Mouse (Mus musculus): ENCODE results near the gene Esyt1. TPM values are rescaled to one million over a fixed set of nuclear protein-coding genes. Genes with fewer than 3 reads are reported as not detected.

The Esyt1 gene
- 2.3 and 2.6 TPM in 2 replicates for polyA plus RNA-seq (2021; fragmentation: Nextera tagmentation)
- long read RNA-seq, experiment 1, partial matches to known transcripts, result 3 of 7 reads
- long read RNA-seq, experiment 1, other reads (novel, unspliced or antisense), result 0 of 7 reads
- long read RNA-seq, experiment 2, transcript Esyt1-201 (31 exons, 3,981 nt), result major isoform, 37 of 44 reads
- long read RNA-seq, experiment 2, partial matches to known transcripts, result 7 of 44 reads
- long read RNA-seq, experiment 2, other reads (novel, unspliced or antisense), result 0 of 44 reads

DNA sequence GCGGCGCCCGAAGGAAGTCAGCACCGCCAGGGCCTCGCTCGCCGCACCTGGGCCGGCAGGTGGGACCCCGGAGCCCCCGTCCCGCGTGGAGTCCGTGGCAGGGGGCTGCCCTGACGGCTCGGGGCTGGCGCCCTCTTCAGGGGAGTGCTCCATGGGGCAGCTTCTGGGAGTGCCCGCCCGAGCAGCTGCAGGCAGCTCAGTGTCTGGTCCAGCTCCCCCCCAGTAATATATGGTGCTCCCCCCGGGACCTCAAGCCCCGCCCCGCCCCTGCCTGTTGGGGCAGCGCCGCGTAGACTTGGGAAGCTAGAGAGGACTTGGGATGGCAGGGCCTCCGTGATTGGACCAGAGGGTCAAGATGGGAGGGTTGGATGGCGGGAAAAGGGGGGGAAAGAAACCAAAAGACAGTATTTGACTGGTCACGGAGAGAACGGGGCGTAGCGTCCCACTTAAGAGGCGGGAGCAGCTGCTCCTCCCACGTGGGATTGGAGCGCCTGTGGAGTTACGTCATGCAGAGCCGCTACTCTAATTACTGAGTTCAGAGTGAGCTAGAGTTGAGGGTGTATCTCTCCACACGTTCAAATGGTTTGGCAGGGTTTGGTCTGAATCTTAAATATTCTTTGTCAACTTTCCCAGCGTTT, at the start of gene Esyt1:
Gene Esyt1, minus strand, starts transcription at position 201 of the 638 bp plus-strand sequence.

DNA sequence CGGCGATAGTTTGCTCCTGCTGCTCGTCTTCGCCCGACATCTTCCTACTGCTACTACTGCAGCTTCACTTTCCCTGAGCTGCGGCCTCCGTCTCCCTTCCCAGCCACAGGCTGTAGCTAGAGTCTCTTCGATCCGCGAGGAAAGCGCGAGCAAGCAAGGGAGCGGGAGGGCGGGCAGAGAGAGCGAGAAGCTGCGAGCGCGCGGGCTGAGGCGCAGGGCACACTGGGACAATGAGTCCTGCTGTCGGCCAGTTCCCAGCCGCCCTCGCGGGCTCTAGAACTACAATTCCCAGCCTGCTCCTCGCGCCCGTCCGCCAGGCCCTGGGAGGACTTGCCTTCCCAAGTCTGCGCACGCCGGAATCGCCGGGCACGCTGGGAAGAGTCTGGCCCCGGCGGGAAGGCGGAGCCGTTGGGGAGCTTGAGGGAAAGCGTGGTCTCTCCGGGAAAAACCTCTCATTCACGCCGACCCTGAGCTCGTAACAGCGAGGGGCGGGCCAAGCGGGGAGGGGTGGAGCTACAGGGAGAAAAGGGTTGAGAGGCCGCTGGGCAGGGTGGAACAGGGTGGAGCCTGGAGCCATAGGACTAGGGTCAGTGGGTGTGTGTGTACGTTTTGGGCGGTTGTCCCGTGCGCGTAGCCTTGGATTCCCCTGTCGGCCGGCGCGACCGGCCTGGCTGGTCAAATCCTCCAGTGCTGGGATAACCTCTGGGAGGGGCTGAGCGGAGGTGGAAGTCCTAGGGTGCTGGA, 40.3 kb upstream of the Esyt1 start, which contains the start of gene Pa2g4:
Gene Pa2g4, minus strand, starts transcription at position 200 of the 744 bp plus-strand sequence.

DNA sequence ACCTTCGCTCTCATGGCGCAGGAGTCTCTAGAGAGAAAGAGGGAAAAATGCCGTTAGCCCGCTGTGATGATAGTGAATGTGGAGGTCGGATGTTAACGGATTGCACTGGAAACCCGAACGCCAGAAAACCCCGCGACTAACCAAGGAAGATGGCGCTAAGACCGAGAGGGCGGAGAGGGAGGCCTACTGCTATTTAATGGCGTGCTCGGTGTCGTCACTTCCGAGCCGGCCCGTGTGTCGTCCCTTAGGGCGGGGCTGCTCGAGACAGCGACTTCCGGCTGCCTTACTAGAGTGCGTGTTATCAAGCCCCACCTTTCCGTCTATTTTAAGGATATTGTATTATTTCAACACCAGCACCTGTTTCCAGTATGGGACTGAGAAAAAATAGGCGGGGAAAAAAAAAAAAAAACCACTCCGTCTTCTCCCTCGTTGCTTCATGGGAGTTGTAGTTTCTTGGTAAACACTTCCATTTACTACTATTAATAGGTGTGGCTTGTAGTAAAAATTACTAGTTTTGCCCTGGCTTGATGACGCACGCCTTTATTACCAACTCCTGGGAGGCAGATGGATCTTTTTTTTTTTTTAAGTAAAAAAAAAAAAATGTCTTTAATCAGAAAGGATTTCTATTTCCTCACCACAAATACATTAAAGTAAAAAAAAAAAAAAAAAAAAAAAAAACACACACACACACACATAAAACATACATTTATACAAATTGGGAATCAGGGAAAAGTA, 23.4 kb upstream of the Esyt1 start, which contains the start of gene Rpl41:
Gene Rpl41, minus strand, starts transcription at position 359 of the 735 bp plus-strand sequence.

DNA sequence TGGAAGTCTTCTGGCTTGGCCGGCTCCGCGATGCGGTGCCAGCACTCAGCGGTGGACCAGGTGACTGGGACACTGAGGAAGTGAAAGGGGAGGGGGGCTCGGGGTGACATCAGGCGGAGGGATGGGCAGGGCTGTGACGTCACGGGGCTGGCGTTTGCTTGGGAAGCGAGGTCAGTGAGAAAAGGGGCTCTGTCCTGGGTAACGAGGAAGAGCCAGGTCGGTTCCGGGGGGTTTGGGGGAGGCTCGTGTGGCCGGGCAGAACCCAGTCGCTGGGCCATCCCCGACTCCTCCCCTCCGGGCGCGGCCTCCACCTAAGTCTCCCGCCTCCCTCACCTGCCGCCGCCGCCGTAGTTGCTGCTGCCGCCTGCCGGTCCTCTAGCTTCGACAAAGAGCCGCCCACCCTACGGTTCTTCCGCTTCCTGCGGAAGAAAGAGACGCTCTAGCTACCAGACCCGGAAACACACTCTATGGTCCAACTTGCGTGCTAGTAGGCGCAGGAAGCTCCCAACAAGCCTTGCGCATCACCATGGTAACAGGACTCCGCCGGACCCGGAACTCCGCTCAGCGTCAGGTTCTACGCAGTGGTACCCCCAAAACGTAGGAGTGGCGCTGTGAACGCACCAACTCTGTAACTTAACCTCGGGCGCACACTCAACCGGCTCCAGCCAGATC, 21.8 kb upstream of the Esyt1 start, which contains the start of gene Zc3h10:
Gene Zc3h10, minus strand, starts transcription at position 414 of the 672 bp plus-strand sequence.

DNA sequence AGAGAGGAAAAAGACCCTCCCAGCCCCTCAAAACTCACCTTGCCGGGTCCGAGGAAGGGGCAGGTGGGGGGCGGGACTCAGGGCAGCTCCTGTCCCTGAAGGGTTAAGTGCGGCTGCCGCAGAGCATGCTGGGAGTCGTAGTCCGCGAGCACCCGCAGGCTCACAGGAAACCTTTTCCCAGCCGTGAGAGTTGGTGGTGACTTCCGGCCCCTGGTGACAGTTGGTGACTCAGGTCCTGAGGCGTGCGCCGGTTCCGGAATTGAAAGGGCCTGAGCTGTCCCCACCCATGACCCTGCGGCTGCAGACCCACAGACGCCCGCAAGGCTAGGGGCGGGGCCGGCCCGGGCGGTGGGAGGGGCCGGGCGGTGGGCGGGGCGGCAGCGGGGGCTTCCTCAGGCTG, 27.1 kb downstream of the Esyt1 start, which contains the start of gene Myl6b:
Gene Myl6b, minus strand, starts transcription at position 96 of the 400 bp plus-strand sequence.

DNA sequence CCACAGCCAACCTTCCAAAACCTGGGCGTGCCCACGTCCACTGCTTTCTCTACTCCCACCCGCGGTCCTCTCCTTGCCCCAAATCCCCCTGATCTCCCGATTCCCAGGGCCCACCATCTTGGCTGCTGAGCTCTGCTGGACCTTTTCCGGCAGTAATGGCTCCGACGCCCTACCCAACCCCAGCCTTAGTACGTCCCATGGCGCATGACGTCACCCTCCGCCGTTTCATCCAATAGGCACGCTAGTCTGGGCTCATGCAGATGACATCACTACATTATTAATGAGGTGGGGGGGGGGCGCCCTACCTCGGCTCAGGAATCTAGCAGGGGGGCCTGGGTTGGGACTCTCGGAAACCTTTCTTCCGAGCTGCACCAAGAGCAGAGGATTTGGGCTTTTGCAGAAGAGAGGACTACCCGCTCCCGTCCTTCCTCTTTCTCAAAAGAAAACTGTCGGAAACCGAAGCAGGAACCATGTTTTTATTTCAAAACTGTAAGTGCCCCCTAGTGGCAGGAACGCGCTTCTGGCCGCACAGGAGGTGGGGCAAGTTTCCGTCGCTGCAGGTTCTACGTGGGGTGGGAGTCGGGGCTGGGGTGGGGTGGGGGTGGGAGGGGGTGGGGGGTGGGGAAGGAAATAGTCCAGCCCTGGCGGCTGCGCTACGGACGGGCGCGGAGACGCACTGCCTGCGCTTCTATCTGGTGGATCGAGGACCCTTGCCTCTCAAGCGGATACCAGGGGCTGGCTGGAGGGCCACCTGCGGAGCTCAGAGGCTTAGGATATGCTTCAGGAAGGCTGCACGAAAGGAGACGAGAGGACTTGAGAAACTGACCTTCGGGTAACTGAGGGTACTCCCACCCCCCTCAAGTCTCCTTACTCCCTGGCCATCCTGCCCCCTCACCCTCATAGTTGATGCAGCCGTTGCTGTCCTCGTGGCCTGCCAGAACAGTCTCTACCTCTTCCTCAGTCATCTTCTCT, 31.7 kb downstream of the Esyt1 start, which contains the start of gene Myl6:
Gene Myl6, minus strand, starts transcription at position 451 of the 972 bp plus-strand sequence.

Small RNAs within 50 kb of the gene (microRNA-seq; reads per million reads assigned to microRNA genes)
- gene Gm47275, result not detected
- gene Mir6916, result 0.64 reads per million

Other genes starting within 250 kb of the Esyt1 start
- gene Il23a, start 227.1 kb downstream of the Esyt1 start, polyA plus RNA-seq (2021; fragmentation: Nextera tagmentation), result not detected in 2 replicates
- 2.6 and 2.7 TPM in 2 replicates for gene Pan2, start 222.5 kb downstream of the Esyt1 start, polyA plus RNA-seq (2021; fragmentation: Nextera tagmentation)
- gene Cnpy2, start 203.4 kb downstream of the Esyt1 start, polyA plus RNA-seq (2021; fragmentation: Nextera tagmentation), result 155 and 167 TPM in 2 replicates
- gene Cs, start 188.1 kb downstream of the Esyt1 start, polyA plus RNA-seq (2021; fragmentation: Nextera tagmentation), result 210 and 229 TPM in 2 replicates
- gene Coq10a, start 156.9 kb downstream of the Esyt1 start, polyA plus RNA-seq (2021; fragmentation: Nextera tagmentation), result 16.1 and 16.7 TPM in 2 replicates
- 8.8 and 12.6 TPM in 2 replicates for gene Ankrd52, start 148.8 kb downstream of the Esyt1 start, polyA plus RNA-seq (2021; fragmentation: Nextera tagmentation)
- gene Slc39a5, start 124.6 kb downstream of the Esyt1 start, polyA plus RNA-seq (2021; fragmentation: Nextera tagmentation), result 0.06 and 0.18 TPM in 2 replicates
- 107 and 127 TPM in 2 replicates for gene Nabp2, start 114.4 kb downstream of the Esyt1 start, polyA plus RNA-seq (2021; fragmentation: Nextera tagmentation)
- gene Rnf41, start 114.2 kb downstream of the Esyt1 start, polyA plus RNA-seq (2021; fragmentation: Nextera tagmentation), result 66.3 and 69.8 TPM in 2 replicates
- 80.0 and 92.3 TPM in 2 replicates for gene Smarcc2, start 66.6 kb downstream of the Esyt1 start, polyA plus RNA-seq (2021; fragmentation: Nextera tagmentation)
- 843 and 993 TPM in 2 replicates for gene Myl6, start 31.7 kb downstream of the Esyt1 start, polyA plus RNA-seq (2021; fragmentation: Nextera tagmentation)
- gene Myl6b, start 27.2 kb downstream of the Esyt1 start, polyA plus RNA-seq (2021; fragmentation: Nextera tagmentation), result 2.1 and 3.8 TPM in 2 replicates
- 5.6 and 5.8 TPM in 2 replicates for gene Zc3h10, start 21.9 kb upstream of the Esyt1 start, polyA plus RNA-seq (2021; fragmentation: Nextera tagmentation)
- 6,437 and 7,138 TPM in 2 replicates for gene Rpl41, start 23.4 kb upstream of the Esyt1 start, polyA plus RNA-seq (2021; fragmentation: Nextera tagmentation)
- gene Pa2g4, start 40.1 kb upstream of the Esyt1 start, polyA plus RNA-seq (2021; fragmentation: Nextera tagmentation), result 50.7 TPM in 2 replicates
- 1.3 and 1.5 TPM in 2 replicates for gene Erbb3, start 63.8 kb upstream of the Esyt1 start, polyA plus RNA-seq (2021; fragmentation: Nextera tagmentation)
- 1,260 and 1,337 TPM in 2 replicates for gene Rps26, start 100.9 kb upstream of the Esyt1 start, polyA plus RNA-seq (2021; fragmentation: Nextera tagmentation)
- gene Ikzf4, start 120.1 kb upstream of the Esyt1 start, polyA plus RNA-seq (2021; fragmentation: Nextera tagmentation), result 3.5 and 4.4 TPM in 2 replicates
- 9.6 and 10.0 TPM in 2 replicates for gene Suox, start 148.2 kb upstream of the Esyt1 start, polyA plus RNA-seq (2021; fragmentation: Nextera tagmentation)
- 50.2 and 54.3 TPM in 2 replicates for gene Rab5b, start 170.4 kb upstream of the Esyt1 start, polyA plus RNA-seq (2021; fragmentation: Nextera tagmentation)
- 0.64 and 0.75 TPM in 2 replicates for gene Pmel, start 178.3 kb upstream of the Esyt1 start, polyA plus RNA-seq (2021; fragmentation: Nextera tagmentation)
- gene Cdk2, start 179.2 kb upstream of the Esyt1 start, polyA plus RNA-seq (2021; fragmentation: Nextera tagmentation), result 1.2 and 1.5 TPM in 2 replicates
- gene Dgka, start 219.0 kb upstream of the Esyt1 start, polyA plus RNA-seq (2021; fragmentation: Nextera tagmentation), result 5.3 TPM in 2 replicates
- 6.5 and 6.7 TPM in 2 replicates for gene Pym1, start 222.0 kb upstream of the Esyt1 start, polyA plus RNA-seq (2021; fragmentation: Nextera tagmentation)